Mouse (Mus musculus) left cerebral cortex, postnatal 4 days (tissue): Measurements from ENCODE around the gene Inpp5f. TPM values are rescaled to one million over a fixed set of nuclear protein-coding genes. Genes with fewer than 3 reads are reported as not detected.
A peak's percentile ranks its signal among the peaks of the same experiment; 100 is the strongest.
"Not testable (repeated sequence)": the region's sequence is repeated elsewhere in the genome, so short reads cannot be mapped to it uniquely, and the experiment has no call there.

Experiments used
- DNase-seq: peaks from one replicate; pipeline ENCODE4 v3.0.0-alpha.2; 2022
- intact Hi-C: fragments of 180-260 bp; cut with DNase I; formaldehyde crosslinking; loops from one replicate; pipeline ENCODE4 v1.15.1; 2025
- total RNA-seq, 2 experiments: library from RNA; stranded (reverse); gene quantifications; 2 replicates each; pipeline ENCODE4 v1.2.3; 2021

Gene Inpp5f
- total RNA-seq: 100 to 1,000 TPM; 275 to 323 TPM

DNA sequence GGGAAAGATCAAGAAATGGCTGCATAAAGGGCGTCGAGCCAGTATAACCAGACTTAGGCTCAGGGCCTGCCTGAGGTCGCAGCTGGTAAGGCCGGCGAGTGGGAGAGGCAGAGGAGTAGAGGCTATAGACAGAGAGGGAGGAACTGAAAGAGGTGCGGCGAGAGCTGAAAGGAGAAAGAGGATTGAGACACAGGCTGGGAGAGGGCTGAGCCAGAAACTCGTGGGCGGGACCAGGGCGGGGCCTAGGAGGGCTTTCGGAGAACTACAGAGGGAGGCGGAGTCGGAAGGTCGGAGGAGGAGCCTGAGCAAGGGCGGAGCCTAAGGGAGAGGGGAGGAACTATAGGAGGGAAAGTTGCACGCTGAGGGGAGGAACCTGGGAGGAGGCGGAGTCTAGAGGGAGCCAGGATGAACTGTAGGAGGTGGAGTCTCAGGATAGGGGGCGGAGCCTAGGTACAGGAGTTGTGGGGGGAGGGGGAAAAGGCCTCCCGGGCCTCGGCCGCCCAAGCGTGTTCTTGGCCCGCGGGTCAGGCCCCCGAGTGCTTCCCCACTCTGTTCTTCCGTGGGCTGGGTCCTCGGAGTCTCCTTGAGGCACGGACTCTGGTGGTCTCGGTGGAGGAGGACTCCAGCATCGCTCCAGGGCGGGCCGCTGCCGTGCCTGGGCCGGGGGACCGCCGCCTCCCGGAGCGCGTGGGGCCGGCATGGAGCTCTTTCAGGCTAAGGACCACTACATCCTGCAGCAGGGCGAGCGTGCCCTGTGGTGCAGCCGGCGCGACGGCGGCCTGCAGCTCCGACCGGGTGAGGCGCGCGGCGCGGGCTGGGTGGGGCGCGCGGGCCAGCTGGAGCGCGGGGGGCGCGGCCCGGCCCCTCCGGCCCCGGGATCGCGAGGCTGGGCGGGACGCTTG lies at the start of gene Inpp5f:
TSS of gene Inpp5f (plus strand) at position 432 of the 902 bp plus-strand sequence.
- intact Hi-C loops: no loop called here
- peak; percentile 99 for DNase-seq

DNA sequence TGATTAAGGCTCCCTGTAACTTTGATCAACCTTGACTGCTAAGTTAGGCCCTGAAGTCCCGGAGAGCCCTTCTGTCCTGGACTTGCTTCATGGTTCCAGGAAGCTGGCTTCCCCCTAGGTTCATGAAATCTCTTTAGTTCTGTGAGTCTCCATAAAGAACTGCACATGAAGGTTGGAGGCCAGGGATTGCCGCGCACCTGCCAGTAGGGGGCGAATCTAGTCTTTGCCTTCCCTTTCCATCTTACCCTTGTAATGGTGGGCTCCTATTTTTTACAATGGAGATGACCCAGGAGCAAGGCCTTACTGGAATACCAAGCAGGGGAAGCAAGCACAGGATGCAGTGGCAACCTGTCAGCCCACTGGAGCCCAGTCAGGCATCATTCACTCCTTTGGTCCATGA lies 47.8 kb upstream of the Inpp5f start:
- intact Hi-C loops: no loop called here
- no peak for DNase-seq

DNA sequence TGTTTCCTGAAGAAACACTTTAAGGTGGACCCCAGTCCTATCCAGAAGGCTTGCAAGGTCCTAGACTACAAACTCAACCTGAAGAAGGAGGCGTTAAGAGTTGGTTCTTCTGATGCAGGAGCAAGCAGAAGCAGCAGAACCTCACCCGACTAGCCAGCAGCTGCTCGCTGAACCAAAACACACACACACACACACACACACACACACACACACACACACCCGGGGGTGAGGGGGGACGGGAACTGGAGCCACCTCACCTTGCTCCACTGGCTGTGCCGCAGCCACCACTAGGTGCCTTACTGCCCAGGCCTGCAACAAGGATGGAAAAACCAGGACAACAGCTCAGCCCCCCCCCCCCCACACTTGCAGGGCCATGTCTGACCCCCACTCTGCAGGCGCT lies 44.8 kb upstream of the Inpp5f start:
- DNase-seq: no peak
- intact Hi-C loops: no loop called here

DNA sequence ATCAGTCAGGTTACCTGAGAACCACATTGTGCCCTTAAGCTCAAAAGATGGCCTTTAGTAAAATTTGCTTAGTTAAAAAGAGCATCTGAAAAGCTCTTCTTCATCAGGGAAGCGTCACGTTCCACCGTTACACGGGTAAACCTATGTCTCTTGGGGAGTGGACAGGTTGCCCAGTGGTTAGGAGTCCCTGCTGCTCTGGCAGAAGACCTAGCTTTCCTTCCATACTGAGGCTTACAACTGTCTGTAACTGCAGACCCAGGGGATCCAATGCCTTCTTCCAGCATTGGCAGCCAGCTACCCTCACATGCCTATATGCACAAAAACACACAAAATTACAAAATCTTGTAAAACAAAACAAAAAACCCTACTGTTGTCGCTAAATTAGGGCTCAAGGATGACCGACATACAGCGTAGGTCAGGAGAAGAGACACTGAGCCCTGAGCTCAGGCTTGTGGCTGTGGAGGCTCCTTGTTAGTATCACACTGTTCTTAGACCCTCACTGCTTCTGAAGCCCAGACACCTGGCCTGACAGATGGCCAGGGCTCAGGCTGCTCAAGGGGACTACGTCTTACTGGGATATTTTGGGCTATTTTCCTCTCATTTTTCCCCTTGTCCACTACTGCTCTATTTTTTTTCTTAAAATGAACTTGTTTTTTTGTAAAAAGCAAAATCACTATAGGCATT lies 43.4 kb upstream of the Inpp5f start:
- DNase-seq: peak; percentile 36
- intact Hi-C loops: no loop called here

DNA sequence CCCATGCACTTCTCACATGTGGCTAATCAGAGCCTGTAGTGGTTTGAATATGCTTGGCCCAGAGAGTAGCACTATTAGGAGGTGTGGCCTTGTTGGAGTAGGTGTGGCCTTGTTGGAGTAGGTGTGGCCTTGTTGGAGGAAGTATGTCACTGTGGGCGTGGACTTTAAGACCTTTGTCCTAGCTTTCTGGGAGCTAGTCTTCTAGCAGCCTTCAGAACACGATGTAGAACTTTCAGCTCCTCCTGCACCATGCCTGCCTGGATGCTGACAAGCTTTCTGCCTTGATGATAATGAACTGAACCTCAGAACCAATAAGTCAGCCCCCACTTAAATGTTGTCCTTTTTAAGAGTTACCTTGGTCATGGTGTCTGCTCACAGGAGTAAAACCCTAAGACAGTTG lies 41.7 kb upstream of the Inpp5f start:
- DNase-seq, intact Hi-C loops: not testable (repeated sequence)

DNA sequence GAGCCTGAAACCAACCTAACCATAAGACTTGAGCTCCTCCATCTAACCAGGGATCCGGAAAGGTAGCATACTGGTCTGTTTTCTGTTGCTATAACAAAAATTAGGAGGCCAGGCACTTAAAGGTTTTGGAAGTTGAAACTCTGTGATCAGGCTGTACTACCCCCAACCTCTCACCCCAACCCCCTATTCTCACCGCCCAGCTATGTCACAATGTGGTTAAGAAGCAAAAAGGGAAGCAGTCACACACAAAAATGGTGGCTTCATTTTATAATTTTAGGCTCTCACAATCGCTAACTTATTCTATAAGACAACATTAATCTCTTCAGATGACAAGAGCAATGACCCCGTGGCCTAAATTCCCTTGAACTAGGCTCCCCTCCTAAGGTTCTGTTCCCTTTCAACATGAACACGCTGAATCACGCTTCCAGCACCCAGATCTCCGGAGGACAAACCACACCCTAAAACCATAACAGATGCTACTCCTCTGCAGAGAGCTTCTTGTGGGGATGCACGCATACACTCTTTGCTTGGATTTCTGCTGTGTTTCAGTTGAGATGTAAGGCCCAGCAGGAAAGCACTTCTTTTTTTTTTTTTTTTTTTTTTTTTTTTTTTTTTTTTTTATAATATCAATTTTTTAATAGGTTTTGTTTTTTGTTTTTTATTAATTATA lies 41.0 kb upstream of the Inpp5f start:
- intact Hi-C loops: no loop called here
- DNase-seq: no peak

DNA sequence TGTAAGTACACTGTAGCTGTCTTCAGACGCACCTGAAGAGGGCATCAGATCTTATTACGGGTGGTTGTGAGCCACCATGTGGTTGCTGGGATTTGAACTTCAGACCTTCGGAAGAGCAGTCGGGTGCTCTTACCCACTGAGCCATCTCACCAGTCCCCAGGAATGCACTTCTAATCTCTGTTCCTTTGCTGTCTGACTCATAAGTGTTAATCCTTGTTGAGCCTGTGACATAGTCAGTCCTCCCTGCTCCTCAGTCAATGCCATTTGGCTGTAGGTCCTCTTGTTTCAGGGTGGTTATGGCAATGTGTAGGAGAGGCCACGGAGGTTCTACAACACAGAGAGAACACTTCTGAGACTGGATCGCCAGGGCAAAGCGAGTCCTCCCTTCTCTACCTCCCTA lies 40.5 kb upstream of the Inpp5f start:
- DNase-seq, intact Hi-C loops: not testable (repeated sequence)

DNA sequence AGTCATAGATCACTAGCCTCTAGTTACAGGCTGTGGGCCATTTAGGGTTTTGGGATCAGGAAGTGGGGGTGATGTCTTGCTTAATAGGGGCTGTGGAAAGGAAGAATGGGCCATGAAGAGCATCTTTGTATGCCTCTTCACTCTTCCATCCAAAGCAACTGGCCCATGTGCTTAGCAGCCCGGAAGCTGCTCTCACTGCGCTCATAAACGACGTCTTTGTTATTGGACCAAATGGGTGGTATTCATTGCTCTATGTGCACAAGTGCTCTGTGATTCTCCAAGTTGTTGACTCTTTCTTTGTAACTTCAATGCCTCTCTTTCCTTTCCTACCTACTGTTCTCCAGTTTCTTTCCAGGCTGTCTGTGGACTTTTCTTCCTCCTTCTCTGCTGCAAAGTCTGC lies 39.1 kb upstream of the Inpp5f start:
- no peak for DNase-seq
- intact Hi-C loops: no loop called here

DNA sequence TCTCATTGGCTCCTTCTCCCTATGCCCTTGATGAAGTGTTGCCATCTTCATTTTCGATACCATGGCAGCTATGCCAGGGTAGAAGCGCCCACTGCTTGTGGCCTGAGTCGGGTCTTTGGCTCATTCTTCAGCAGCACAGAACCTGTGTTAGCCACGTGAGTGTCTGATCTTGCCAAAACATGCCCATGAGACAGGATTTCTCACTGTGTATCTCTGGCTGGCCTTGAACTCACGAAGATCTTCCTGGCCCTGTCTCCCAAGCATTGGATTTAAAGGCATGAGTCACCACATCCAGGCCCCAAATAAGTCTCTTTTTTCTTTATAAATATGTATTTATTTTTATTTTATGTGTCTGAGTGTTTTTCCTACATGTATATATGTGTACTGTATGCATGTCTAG lies 35.9 kb upstream of the Inpp5f start:
- DNase-seq: no peak
- intact Hi-C loops: no loop called here

DNA sequence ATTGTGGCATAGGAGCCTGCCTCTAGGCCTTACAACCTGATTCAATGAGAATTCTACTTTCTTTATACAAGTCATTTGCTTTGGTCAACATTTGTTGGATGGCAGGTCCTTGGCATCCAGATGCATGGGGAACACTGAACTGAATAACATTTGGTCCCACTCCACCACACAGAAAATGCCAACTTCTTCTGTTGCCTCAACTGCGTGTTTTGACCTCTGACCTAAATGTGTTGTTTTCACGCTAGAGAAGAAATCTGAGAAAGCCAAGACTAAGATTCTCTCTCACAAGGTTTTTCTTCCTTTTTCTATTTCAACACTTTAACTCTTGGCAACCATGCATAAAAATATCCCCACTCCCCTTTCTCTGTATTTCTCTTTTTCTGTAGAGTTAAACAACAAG lies 35.3 kb upstream of the Inpp5f start:
- DNase-seq: no peak
- intact Hi-C loops: no loop called here

DNA sequence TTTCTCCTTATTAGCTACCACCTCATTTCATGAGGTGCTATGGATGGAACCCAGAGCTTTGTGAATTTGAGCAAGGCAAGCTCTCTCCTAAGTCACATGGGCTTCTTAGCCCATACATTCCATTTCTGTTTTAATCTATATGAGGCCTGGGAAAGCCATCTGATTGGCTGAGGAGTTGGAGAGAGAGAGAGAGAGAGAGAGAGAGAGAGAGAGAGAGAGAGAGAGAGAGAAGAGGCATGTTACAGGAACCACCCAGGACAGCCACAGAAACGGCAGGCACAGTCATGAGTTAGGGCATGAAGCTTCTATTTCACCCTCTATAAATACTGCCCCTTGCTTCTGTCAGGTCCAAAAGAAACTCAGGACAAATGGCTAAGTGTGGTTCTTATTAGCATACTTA lies 33.5 kb upstream of the Inpp5f start:
- intact Hi-C loops: no loop called here
- no peak for DNase-seq

DNA sequence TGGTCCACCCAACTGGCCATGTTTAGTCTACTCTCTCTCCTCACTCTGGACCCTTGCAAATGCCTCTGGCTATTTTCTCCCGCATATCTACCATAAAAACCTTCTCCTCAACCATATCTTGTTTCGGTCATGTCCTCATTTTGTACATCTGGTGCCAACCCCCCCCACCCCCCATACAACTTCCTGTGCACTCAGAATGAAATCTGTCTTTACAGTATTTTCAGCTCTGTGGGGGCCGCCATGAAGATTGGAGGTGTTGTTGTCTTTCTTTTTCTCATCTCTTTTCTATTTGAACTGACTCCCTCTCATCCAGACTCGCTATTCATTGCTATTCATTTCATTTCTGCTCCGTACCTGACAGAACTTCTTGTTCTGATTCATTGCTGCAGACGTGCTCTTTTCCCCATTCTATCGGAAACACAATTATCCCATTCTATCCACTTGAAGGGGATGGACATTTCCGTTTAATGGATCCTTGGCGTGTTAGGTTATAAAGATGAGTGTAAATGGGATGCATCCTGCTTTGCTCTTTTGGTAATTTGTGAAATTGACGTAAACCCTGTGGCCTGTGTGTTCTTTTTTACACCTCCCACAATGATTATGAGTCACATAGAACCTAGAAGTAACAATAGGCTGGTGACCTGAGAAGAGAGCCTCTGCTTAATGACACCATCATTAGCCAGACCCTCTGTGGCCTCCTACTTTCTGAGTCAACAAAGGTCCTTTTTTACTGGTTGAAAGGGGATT lies 32.8 kb upstream of the Inpp5f start:
- DNase-seq: no peak
- intact Hi-C loops: no loop called here

DNA sequence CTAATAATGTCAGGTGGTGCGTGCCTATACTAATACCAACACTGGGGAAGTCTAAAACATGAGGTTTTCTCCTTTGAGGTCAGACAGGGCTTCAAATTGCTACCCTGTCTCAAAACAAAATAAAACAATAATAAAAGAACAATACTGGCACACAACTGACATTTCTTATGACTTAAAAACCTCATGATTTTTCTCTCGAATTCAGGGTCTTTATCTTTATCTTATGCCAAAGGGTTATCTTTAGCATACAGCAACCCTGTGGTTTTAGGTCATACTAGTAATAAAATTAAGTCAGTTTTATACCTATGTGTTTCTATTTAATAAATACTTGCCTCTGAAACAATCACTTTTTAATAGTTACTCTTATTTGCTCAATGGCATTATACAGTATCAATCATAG lies 31.7 kb upstream of the Inpp5f start:
- DNase-seq: no peak
- intact Hi-C loops: no loop called here

DNA sequence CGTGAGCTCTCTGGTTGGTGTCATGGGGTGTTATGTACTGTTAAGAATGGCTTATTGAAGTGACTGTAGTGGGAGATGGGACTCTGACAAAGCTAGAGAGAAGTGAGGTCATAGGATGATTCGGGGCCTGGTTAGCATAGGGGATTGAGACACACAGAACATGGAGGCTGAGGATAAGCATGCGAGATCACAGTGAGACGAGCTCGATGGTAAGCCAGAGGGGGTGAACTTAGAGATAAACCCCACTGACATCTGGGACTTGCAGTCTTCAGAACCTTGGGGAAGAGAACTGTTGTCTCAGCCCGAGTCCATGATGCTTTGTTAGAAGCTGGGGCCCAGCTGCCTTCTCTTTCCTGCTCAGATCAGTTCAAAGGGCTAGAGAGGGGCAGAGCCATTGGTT lies 30.8 kb upstream of the Inpp5f start:
- intact Hi-C loops: no loop called here
- no peak for DNase-seq

DNA sequence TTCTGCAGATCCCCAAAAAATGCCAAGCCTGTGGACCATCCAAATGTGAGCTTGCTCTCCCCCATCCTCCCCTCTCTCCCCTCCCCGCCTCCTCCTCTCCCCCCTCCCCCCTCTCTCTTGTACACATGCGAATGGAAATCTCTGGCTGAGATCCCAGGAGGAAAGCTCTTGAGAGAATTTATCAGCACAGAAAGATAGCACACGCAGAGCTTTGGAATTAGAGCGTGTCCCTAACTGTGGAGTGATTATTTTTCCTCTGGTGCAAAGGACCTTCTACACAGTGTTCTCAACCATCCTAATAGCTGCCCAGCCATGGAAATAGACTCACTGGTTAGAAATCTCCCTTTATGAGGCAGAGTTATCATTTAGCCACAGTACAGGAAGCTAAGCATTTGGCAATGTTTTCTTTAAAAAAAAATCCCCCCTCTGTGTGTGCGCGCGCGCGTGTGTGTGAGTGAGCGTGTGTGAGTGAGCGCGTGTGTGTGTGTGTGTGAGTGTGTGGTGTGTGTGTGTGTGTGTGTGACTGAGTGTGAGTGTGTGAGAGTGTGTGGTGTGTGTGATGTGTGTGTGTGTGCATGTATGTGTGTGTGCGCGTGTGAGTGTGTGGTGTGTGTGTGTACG lies 29.2 kb upstream of the Inpp5f start:
- no peak for DNase-seq
- intact Hi-C loops: no loop called here

DNA sequence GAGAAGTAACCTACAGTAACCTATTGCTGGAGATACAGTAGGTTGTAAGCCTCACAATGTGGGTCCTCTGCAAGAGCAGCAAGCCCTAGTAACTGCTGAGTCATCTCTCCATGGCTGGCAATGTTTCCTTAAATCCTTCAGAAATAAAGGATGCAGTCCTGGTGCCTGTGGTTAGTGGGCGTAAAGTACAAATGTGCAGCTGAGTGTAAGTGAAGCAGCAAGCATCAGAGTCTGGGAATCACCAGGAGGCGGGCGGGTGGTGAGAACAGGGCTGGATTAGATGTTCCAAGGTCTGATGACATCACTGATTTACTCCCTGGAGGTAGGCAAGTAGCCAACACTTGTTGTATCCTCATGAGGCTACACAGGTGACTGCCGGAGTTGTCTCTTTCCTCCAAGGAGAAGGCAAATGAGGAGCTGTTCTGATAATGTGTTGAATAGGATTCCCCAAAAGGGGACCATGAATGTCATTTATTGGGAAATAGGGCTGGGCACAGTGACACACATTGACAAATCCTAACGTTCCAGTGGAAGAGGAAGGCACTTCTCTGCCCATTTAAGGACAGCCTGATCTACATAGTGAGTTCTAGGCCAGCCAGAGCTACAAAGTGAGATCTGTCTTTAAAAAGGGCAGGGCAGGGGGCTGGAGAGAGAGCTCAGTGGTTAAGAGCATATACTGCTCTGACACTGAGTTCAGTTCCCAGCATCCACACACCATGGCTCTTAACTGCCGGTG lies 27.7 kb upstream of the Inpp5f start:
- intact Hi-C loops: no loop called here
- DNase-seq: no peak

DNA sequence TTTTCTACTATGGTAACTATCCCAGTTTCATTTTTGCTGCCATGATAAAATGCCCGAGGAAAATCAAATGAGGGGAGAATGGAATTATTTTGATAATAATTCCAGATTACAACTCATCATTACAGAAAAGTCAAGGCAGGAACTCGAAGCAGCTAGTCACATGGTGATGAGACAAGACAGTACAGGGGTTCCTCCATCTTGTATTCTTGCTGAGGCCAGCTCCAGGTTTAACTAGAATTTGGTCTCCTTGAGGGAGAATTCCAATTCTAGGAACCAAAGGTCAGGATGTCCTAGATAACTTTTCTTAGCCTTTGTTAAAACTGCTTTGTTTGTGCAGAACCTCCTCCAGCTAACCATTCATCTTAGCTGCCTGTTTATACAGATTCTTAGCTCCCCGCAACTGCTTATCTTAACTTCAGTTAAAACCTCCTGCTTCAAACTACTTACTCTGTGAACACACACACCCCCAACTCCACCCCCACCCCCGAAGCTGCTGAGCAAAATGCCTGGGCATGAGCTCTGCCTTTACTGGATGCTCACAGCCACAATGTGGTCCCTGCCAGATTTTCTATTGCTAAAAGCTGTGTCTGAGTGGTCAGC lies 23.7 kb upstream of the Inpp5f start:
- no peak for DNase-seq

DNA sequence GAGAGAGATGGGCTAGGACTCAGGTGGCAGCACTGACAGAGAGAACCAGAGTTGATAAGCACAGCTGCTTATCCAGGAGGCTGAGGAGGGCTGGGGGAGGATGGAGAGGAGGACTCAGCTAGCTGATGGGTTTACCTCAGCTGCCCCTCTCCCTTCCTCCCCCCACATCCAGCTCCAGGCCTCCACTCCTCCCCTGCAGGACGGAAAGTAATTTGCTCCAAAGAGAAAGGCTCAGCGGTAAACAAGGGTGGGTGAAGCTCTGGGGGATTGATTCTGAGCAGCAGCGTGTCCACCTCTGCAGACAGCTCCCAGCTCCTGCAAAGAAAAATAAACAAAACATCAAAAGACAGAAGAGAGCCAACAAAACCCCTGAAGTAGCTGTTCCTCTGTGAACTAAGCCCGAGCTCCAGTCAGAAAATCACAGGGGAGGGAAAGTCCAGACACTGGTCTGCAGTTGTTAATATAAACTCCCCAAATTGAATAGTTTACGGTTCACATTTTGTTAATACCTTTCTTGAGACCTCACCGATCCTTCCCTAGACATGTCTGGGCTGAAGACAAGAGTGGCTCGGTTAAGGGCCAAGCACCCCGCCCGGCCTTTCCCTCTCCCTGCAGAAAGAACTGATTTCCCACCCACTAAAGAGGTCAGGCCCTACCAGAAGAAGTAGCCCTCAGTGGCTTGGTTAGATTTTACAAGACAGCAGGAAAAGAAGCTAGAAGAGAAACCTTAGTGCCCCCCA lies 19.6 kb upstream of the Inpp5f start:
- intact Hi-C loops: no loop called here
- DNase-seq: no peak

More for the DNA sequence above, 23.7 kb upstream of the Inpp5f start:
- intact Hi-C loops: no loop called here
